ENCODE assay signal across 13 mouse cellular contexts in the genomic region with DNA sequence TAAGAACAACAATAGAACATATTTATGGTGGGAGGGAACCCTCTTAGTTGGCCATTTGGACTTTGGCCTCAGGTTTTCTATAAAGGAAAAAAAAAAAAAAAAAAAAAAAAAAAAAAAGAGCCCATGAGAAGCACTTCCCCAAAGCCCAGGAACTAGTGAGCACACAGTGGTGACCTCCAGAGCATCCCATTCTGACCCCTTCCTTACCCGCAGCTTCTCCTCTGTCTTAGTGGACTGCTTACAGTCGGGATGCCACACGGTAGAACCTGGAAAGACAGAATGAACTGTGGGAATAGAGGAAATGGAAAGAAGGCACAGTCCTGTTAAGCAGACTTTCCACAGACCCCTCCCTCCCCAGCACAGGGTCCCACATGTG.
DNase-seq lines count a peak whose midpoint lies in the region; ATAC-seq and TF ChIP-seq lines count a peak whose summit lies in the region.
"Had no signal": no experiment of that assay in that cellular context is flagged by ENCODE, and none has a peak within 500 bp of the region (broad histone marks: within the 10 kb centered on the region; RNA-seq: fewer than 3 reads in every experiment).

No protein-coding gene starts in this region.

- DNase-seq in heart, embryonic 10.5 days (ENCODE audit: low spot score): no peak
- DNase-seq in layer of hippocampus, adult 2 months (ENCODE audit: low spot score in 2 of 2): no peak
- no peak for DNase-seq in layer of hippocampus, postnatal 36 days
- no peak for DNase-seq in right cerebral cortex, postnatal 14 days
- DNase-seq in urinary bladder, postnatal 14 days (ENCODE audit: low spot score): no peak
- DNase-seq: spleen, adult 18-20 months; thymus, postnatal 14 days had no signal

- peaks cover 17% of the 10 kb centered on the region; the same call in 1 of the 2 replicates for H3K36me3 ChIP-seq in heart, embryonic 12.5 days
- peaks cover 35% of the 10 kb centered on the region for H3K36me3 ChIP-seq in heart, embryonic 10.5 days
- no peaks in the 10 kb centered on the region for H3K36me3 ChIP-seq in embryonic facial prominence, embryonic 15.5 days
- peaks cover 4% of the 10 kb centered on the region for H3K36me3 ChIP-seq in myocyte (ENCODE audit: control insufficient read depth, insufficient read depth)
- H3K36me3 ChIP-seq: embryonic facial prominence, embryonic 12.5 days; liver, embryonic 12.5 days had no signal

- TF ChIP-seq CTCF in layer of hippocampus, adult 2 months (conservative IDR thresholded peaks at IDR 0.05): no peak

- 85% methylated on average over 3 of the region's 3 CpGs for WGBS in heart, embryonic 12.5 days
- 80% methylated on average over 3 of the region's 3 CpGs for WGBS in heart, embryonic 10.5 days
- WGBS in embryonic facial prominence, embryonic 15.5 days: 91% methylated on average over 3 of the region's 3 CpGs

- ATAC-seq in heart, embryonic 12.5 days (ENCODE audit: insufficient number of reproducible peaks, low FRiP score): no peak
- no peak for ATAC-seq in embryonic facial prominence, embryonic 15.5 days (ENCODE audit: insufficient number of reproducible peaks, low FRiP score, low TSS enrichment, low read depth)
- ATAC-seq: liver, embryonic 12.5 days had no signal

- H3K4me1 ChIP-seq in heart, embryonic 12.5 days (replicated peaks): peaks cover 36% of the 10 kb centered on the region
- peaks cover 33% of the 10 kb centered on the region for H3K4me1 ChIP-seq in heart, embryonic 10.5 days
- H3K4me1 ChIP-seq in embryonic facial prominence, embryonic 15.5 days: peaks cover 46% of the 10 kb centered on the region
- H3K4me1 ChIP-seq: liver, embryonic 12.5 days had no signal

- no peak overlapping the region for H3K4me3 ChIP-seq in heart, embryonic 12.5 days
- no peak overlapping the region for H3K4me3 ChIP-seq in heart, embryonic 10.5 days
- H3K4me3 ChIP-seq in layer of hippocampus, adult 2 months: no peak overlapping the region
- H3K4me3 ChIP-seq in embryonic facial prominence, embryonic 15.5 days (replicated peaks): no peak overlapping the region
- no peak overlapping the region for H3K4me3 ChIP-seq in myocyte
- H3K4me3 ChIP-seq: embryonic facial prominence, embryonic 12.5 days; left cerebral cortex, adult 2 months; liver, embryonic 12.5 days had no signal

- H3K9ac ChIP-seq in heart, embryonic 12.5 days: no peak overlapping the region
- no peak overlapping the region for H3K9ac ChIP-seq in embryonic facial prominence, embryonic 15.5 days
- H3K9ac ChIP-seq: embryonic facial prominence, embryonic 12.5 days; liver, embryonic 12.5 days had no signal

- no peaks in the 10 kb centered on the region for H3K9me3 ChIP-seq in heart, embryonic 12.5 days (replicated peaks)
- H3K9me3 ChIP-seq in heart, embryonic 10.5 days: no peaks in the 10 kb centered on the region
- H3K9me3 ChIP-seq in embryonic facial prominence, embryonic 15.5 days (replicated peaks): no peaks in the 10 kb centered on the region
- H3K9me3 ChIP-seq: embryonic facial prominence, embryonic 12.5 days; liver, embryonic 12.5 days had no signal

- H3K79me2 ChIP-seq in myocyte (ENCODE audit: control insufficient read depth, insufficient read depth): no peaks in the 10 kb centered on the region

- no peak overlapping the region for H3K4me2 ChIP-seq in heart, embryonic 12.5 days
- H3K4me2 ChIP-seq in embryonic facial prominence, embryonic 15.5 days (replicated peaks): no peak overlapping the region
- H3K4me2 ChIP-seq in myocyte (ENCODE audit: low read depth): peak overlapping the region; percentile 62
- H3K4me2 ChIP-seq: embryonic facial prominence, embryonic 12.5 days; liver, embryonic 12.5 days had no signal

- H3K27ac ChIP-seq in heart, embryonic 12.5 days (ENCODE audit: poor library complexity, severe bottlenecking): peak overlapping the region; percentile 32; the same call in 1 of the 2 replicates
- H3K27ac ChIP-seq in heart, embryonic 10.5 days: no peak overlapping the region
- peak overlapping the region; percentile 91 for H3K27ac ChIP-seq in layer of hippocampus, adult 2 months
- peak overlapping the region; percentile 71; the same call in 1 of the 2 replicates for H3K27ac ChIP-seq in embryonic facial prominence, embryonic 15.5 days (replicated peaks)
- H3K27ac ChIP-seq: liver, embryonic 12.5 days had no signal

- no peak for TF ChIP-seq POLR2A in myocyte (IDR thresholded peaks at IDR 0.05; ENCODE audit: insufficient read length, low read depth)

- H3ac ChIP-seq in myocyte (ENCODE audit: control insufficient read depth, insufficient read length): no peak overlapping the region

- H3K27me3 ChIP-seq in heart, embryonic 12.5 days (replicated peaks): no peaks in the 10 kb centered on the region
- no peaks in the 10 kb centered on the region for H3K27me3 ChIP-seq in heart, embryonic 10.5 days (ENCODE audit: insufficient read depth, poor library complexity, severe bottlenecking)
- H3K27me3 ChIP-seq in embryonic facial prominence, embryonic 15.5 days: no peaks in the 10 kb centered on the region
- no peaks in the 10 kb centered on the region for H3K27me3 ChIP-seq in myocyte (ENCODE audit: control insufficient read depth, insufficient read depth, insufficient read length)
- H3K27me3 ChIP-seq: embryonic facial prominence, embryonic 12.5 days; liver, embryonic 12.5 days had no signal

TF ChIP-seq in myocyte, 11 proteins besides CTCF, POLR2A, EP300 and RAD21:
- TF ChIP-seq USF1 (IDR thresholded peaks at IDR 0.05; ENCODE audit: low read depth) (no peak), MYOG (IDR thresholded peaks at IDR 0.05; ENCODE audit: control insufficient read depth in 1 of 3, insufficient read depth in 1 of 3, insufficient read length in 2 of 3, low read depth in 2 of 3) (no peak), TCF3 (IDR thresholded peaks at IDR 0.05; ENCODE audit: insufficient read length, low read depth) (no peak), MAX (IDR thresholded peaks at IDR 0.05; ENCODE audit: low read depth) (no peak), CEBPB (IDR thresholded peaks at IDR 0.05; ENCODE audit: insufficient read depth, poor library complexity, severe bottlenecking) (no peak), TCF12 (IDR thresholded peaks at IDR 0.05; ENCODE audit: insufficient read depth, poor library complexity, severe bottlenecking) (no peak)
